Mouse (Mus musculus) heart, adult 2 months (tissue): Measurements from ENCODE around the gene B4galnt3.

ENCODE experiments used
- CTCF ChIP-seq: fragments of 200-600 bp; IDR thresholded peaks from 2 replicates; pipeline ENCODE4 v1.8.1; 2022; ENCODE audit warnings: antibody characterized with exemption, mild to moderate bottlenecking, moderate library complexity
- POLR2A ChIP-seq: fragments of 200-500 bp; IDR thresholded peaks from 2 replicates; pipeline ENCODE4 v1.6.1; 2011; ENCODE audit warnings: mild to moderate bottlenecking, low read depth, low read length, control low read depth; ENCODE audit not compliant: insufficient read depth

DNA sequence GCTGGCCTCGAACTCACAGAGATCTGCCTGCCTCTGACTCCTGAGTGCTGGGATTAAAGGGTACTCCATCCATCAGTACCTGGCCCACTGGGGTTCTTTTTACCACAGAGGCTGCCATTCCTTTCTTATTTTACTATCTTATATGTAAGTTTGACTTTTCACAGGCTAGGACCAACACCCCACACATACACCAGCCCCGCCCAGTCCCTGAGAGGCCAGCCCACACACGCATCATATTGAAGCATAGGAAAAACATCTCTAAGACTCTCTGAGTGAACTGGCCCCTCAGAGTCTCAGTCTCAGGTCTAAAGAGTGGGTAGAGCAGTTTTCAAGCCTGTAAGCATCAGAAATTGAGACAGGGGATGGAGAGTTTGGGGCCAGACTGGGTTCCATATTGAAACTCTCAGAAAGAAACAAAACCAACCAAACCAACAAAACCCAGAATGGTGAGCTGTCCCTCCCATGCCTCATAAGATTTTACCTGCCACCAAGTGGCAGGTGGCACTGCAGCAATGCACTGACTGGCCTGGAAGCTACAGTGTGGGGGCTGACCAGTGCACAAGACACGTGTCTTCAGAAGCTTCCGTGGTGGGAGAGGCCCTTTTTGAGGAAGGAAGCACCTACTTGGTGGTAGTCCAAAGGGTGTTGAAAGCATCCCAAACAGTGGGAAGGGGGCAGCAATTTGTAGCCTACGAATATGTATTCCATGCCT, 115.2 kb downstream of the B4galnt3 start:
- TF ChIP-seq CTCF: no peak
- TF ChIP-seq POLR2A: no peak
